Mouse (Mus musculus) layer of hippocampus, adult 2 months (tissue): ENCODE data around the gene Hmgn1. TPM values are rescaled to one million over a fixed set of nuclear protein-coding genes. Genes with fewer than 3 reads are reported as not detected.
"Not testable (repeated sequence)": the region's sequence is repeated elsewhere in the genome, so short reads cannot be mapped to it uniquely, and the experiment has no call there.

Source experiments
- DNase-seq, 2 experiments: peaks; one replicate each; pipeline ENCODE4 v3.0.0; 2022; ENCODE audit warnings: low spot score in 2 of 2
- H3K27ac ChIP-seq: fragments of 200-600 bp; 2 replicates; pipeline ENCODE4 v1.8.1; 2022
- H3K4me3 ChIP-seq: fragments of 200-600 bp; 2 replicates; pipeline ENCODE4 v1.8.1; 2022; ENCODE audit warnings: mild to moderate bottlenecking
- CTCF ChIP-seq: fragments of 200-600 bp; conservative IDR thresholded peaks from 2 replicates; pipeline ENCODE4 v1.8.1; 2022; ENCODE audit warnings: antibody characterized with exemption, mild to moderate bottlenecking, moderate library complexity
- total RNA-seq, 2 experiments: library from RNA; stranded (reverse); gene quantifications; 2 replicates each; pipeline ENCODE4 v1.2.3; 2021

Gene Hmgn1
- total RNA-seq, 2 experiments from 2014 or later, result 68.5 to 73.7 TPM

DNA sequence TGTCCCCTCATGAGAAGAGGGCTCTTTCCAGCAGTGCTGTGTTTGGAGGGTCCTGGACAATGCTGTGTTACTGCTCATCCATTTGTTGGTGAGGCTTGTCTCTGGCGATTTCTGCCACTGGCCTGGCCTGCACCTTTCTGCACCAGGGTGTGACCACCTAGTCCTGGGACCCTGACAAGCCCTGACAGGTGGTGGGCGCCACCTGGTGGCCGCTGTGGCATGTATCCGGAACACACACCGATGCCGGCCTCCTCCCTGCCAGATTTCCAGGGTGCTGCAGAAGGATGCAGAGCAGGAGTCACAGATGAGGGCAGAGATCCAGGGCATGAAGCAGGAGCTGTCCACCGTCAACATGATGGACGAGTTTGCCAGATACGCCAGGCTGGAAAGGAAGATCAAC, 24.0 kb upstream of the Hmgn1 start:
- DNase-seq, result peak in 1 of 2 experiments; percentile 69
- Histone ChIP-seq H3K27ac (no peak overlapping the region), H3K4me3 (no peak overlapping the region)
- peak; percentile 92 for TF ChIP-seq CTCF

DNA sequence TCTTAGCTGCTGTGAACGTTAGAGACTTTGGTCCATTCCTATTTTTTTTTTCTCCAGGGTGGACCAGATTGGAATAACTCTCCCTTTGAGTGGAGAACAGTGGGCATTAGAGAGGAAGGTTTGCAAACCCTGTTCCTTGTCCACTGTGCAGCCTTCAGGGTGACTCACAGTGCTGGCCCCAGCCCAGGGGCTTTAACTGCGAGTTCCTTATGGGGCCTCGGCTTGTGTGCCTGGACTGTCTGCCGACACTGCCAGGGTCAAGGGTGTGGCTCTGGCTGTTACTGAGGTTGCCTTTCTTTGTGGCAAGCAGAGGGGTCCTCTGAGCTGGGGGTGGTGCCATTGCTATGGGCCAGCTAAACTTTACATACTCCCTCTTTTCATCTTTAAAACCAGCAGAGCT, 23.5 kb upstream of the Hmgn1 start:
- no peak for DNase-seq
- Histone ChIP-seq H3K4me3 (no peak overlapping the region), H3K27ac (no peak overlapping the region)
- TF ChIP-seq CTCF, result no peak

DNA sequence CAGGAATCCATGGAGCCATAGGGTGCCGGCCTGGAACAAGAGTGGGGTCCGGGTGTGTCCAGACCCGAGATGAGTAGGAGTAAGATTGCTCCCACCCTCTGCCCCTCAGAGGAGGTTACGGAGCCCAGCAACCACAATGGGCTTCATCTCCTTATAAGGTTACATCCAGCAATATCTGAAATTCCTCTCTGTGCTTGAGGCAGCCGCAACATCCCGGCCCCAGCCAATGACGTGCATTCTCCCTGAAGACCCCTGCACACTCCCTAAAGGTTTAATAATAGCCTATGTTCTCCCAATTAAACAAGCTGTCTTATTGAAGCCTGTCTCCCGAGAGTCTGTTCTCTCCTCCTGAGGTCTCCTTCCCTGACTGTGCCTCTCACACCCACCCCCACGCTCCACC, 21.8 kb upstream of the Hmgn1 start:
- H3K27ac ChIP-seq, result no peak overlapping the region
- TF ChIP-seq CTCF, result no peak
- DNase-seq, result no peak

DNA sequence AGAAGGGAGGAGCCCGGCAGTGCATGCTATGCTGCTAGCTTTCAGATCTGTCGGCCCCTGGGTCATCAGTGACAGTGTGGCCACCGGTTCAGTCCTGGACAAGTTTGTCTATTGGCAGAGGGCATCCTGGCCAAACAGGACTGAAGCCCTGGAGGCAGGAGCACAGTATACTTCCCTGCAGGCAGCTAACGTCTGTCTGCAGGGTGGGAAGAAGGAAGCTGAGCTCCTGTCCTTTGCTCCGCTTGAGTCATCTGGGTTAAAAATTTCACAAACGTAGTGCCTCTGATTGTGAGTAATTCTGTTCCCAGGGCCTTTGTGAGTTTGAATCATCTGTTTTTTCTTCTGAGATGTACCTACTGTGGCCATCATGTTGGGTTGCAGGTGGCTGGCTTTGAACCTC, 21.3 kb upstream of the Hmgn1 start:
- Histone ChIP-seq H3K4me3 (no peak overlapping the region), H3K27ac (no peak overlapping the region)
- DNase-seq, result no peak
- no peak for TF ChIP-seq CTCF

More for the DNA sequence above, 21.8 kb upstream of the Hmgn1 start:
- H3K4me3 ChIP-seq, result no peak overlapping the region

DNA sequence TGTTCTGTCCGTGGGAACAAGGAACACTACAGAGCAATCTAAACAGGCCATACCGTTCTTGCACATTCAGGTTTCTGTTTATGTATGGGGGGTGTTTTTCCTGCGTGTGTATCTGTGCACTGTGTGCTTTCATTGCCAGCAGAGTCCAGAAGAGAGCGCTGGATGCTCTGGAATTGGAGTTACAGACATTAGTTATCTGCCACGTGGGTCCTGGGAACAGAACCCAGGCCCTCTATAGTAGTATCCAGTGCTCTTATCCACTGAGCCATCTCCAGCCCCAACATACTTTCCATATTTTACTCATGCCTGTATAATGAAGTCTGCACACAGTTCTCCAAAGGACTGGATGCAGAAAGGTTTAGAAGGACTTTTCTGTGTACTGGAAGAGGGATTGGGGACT, 18.3 kb upstream of the Hmgn1 start:
- Histone ChIP-seq H3K27ac (peak overlapping the region; percentile 82), H3K4me3 (peak overlapping the region; percentile 98)
- DNase-seq, result no peak
- TF ChIP-seq CTCF, result no peak; the same call in 1 of the 2 replicates

DNA sequence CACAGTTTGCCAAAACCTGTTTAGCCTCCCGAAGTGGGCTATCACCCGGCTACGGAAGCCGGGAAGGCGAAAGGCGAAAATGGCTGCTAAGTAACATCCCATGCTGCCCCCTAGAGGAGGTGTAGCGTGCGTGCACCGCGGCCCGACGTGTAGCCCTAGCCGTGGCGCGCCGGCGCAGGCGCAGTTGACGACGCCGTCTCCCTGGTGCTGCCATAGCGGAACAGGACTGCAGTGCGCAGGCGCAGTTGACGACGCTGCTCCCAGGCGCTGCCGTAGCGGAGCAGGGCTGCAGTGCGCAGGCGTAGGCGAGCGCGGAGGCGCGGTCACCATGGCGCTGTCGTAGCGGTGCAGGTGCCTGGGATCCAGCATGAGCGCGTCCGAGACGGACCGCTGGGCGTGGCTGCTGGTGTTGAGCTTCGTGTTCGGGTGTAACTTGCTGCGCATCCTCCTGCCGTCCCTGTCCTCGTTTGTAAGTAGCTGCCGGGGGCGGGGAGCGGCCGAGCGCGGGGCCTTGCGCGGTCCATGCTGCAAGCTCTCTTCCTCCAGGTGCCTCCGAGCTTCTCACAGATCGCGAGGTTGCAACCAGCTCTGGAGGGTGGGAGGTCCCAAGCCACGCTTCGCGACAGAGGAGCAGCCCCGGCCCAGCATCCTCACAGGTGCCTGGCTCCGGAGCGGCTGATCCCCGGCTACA, 17.7 kb upstream of the Hmgn1 start, which contains the start of gene Wrb:
Gene Wrb (plus strand): TSS at position 298 of the 691 bp plus-strand sequence.
- peak; percentile 99 to 100 for DNase-seq
- H3K27ac ChIP-seq, result peak within 1 kb of the TSS; percentile 82
- TF ChIP-seq CTCF, result peak; percentile 91
- H3K4me3 ChIP-seq, result peak within 1 kb of the TSS; percentile 98

DNA sequence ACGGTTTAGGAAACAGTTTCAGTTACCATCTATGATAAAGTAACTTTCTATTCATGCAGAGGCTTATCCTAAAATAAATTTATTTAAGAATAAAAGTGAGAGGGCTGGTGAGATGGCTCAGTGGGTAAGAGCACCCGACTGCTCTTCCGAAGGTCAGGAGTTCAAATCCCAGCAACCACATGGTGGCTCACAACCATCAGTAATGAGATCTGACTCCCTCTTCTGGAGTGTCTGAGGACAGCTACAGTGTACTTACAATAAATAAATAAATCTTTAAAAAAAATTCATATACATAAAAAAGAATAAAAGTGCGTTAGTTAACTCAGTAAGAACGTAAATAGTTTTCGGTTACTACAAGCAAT, 17.2 kb upstream of the Hmgn1 start:
- not testable (repeated sequence) for H3K27ac ChIP-seq, DNase-seq
- H3K4me3 ChIP-seq, result peak overlapping the region; percentile 98

DNA sequence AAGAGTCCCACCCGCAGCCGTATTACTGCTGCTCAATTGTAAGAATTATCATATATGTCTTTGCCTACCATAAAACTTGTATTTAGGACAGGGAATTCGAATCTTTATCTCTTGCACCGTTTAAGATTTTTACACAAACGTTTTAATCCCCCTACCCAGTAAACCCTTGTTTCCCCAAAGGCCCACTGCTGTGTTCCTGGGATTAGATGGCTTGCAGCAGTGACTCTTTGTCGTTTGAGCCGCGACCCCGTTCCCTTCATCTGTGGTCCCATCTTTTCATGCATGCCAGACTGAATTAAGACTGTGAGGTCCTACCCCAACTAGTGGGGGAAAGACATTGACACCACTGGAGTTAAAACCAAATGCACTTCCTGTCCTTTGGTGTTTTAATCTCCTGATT, 937 bp upstream of the Hmgn1 start:
- no peak for DNase-seq
- Histone ChIP-seq H3K4me3 (peak overlapping the region; percentile 86), H3K27ac (peak overlapping the region; percentile 98)
- no peak for TF ChIP-seq CTCF

DNA sequence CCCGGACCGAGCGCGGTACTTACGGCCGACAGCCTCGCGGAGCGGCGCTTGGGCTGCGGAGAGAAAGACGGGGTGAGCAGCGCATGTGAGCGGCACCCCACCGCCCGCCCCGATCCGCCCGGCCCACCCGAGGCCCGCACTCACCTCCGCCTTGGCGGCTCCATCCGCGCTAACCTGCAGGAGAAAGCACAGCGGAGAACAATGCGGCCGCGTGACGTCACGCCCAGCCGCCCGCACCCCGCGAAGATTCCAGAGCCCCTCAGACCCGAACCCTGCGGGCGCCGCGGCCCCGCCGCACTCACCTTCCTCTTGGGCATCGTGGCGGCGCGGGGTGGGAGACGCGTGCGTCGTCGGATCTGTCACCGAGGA, 257 bp downstream of the Hmgn1 start:
- DNase-seq, result no peak
- no peak for TF ChIP-seq CTCF
- H3K4me3 ChIP-seq, result peak overlapping the region; percentile 86
- H3K27ac ChIP-seq, result peak overlapping the region; percentile 98

DNA sequence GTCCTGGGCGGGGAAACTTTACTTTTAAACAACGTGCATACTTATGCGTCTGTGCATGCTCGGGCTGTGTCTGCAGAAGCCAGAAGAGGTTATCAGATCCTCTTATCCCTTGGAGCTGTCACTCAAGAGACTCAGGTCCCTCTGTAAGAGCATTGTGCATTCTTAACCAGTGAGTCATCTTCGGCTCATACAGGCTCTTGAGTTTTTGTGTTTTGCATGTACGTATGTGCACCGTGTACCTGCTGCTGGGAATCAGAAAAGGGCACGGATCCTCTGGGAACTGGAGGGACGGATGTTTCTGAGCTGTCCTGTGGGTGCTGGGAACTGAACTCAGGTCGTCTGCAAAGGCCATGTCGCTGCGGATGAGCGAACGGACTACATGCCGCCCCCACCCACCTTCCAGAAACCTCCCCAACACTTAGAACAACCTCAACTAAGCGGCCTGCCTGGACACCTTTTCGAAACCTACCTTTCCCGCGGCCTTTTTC, 801 bp downstream of the Hmgn1 start:
- no peak for TF ChIP-seq CTCF
- H3K27ac ChIP-seq, result peak overlapping the region; percentile 98
- DNase-seq, result no peak
- peak overlapping the region; percentile 86 for H3K4me3 ChIP-seq

DNA sequence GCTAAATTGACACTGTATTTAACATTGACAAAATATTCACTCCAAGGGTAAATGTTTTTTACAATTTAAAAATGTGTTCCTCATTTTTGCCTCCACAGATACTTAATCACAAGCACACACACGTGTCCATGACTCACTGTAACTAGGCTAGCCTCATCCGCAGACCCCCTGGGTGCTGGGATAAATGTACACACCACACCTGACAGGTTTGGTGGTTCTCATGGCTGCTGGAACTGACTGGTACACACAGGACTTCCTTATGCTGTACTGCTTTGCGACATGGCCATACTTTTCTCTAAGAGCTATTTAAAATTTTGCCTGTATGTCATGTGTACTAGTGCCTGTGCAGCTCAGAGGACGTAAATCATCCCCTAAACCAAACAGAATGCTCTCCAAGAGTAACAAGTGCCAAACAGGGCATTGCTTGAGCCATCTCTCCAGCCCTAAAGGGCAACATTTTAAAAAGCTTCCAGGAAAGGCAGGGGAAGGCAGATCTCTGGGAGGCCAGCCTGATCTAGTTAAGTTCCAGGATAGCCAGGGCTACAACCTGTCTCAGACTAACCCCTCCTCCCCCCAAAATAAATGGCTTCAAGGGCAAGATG, 7.4 kb downstream of the Hmgn1 start:
- no peak for TF ChIP-seq CTCF
- Histone ChIP-seq H3K27ac (no peak overlapping the region), H3K4me3 (no peak overlapping the region)
- DNase-seq, result no peak

DNA sequence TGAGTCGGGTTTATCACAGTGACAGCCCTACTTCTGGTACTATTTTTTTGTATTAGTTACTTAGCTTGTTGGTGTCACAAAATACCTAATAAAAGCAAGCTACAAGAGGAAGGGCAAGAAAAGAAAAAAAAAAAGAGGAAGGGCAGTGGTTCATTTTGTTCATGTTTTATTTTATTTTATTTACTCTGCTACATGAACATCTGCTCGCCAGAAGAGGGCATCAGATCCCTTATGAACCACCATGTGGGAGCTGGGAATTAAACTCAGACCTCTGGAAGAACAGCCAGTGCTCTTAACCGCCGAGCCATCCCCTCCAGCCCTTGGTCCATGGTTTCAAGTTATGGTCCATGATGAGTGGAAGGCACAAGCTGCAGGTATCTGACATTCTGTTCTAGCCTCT, 12.8 kb downstream of the Hmgn1 start:
- TF ChIP-seq CTCF, result peak; percentile 34
- no peak for DNase-seq

DNA sequence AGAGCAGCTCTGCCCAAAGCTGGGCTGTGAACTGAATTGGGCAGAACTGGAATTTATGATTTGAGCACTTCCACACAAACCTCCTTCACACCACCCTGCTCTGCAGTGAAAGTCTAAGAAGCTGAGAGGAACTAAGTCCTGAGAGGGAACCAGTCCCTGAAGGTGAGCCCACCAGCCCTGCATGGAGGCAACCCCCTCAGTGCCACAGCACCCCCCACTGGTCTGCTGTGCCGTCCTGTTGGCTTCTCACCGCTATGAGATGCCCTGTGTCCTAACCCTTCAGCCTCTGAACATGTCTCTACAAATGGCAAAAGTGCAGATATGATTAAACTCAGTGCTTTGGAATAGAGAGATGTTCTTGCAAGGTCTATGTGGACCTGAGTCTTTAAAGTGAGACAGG, 14.8 kb downstream of the Hmgn1 start:
- DNase-seq, result no peak
- no peak for TF ChIP-seq CTCF
- Histone ChIP-seq H3K27ac (no peak overlapping the region), H3K4me3 (no peak overlapping the region)

More for the DNA sequence above, 12.8 kb downstream of the Hmgn1 start:
- no peak overlapping the region for H3K4me3 ChIP-seq
- no peak overlapping the region for H3K27ac ChIP-seq
